Mouse (Mus musculus) layer of hippocampus, adult 6 months (tissue): Measurements from ENCODE around the gene Wfdc9. TPM values are rescaled to one million over a fixed set of nuclear protein-coding genes. Genes with fewer than 3 reads are reported as not detected.

Experiments
- long read RNA-seq, 2 experiments: library from polyadenylated mRNA; unstranded; transcript quantifications; one replicate each; pipeline ENCODE4 v2.0.0; 2019 to 2020
- polyA plus RNA-seq: library from polyadenylated mRNA; unstranded; fragments of <200 nt; fragmentation: Nextera tagmentation; gene quantifications from 2 replicates; pipeline ENCODE4 v1.2.3, GENCODE M21; 2021

Gene Wfdc9
- not detected in 2 replicates for polyA plus RNA-seq
- long read RNA-seq, experiment 1: 0 reads
- long read RNA-seq, experiment 2: 0 reads

GRCm38 (mm10) chr2:164656483-164656882 lies at the start of gene Wfdc9:
Wfdc9 (minus strand) TSS chr2:164656583.

GRCm38 (mm10) chr2:164698201-164698600 lies 41.8 kb upstream of the Wfdc9 start, which contains the start of gene Spint4:
Spint4 (plus strand) TSS chr2:164698501.

GRCm38 (mm10) chr2:164684807-164685206 lies 28.4 kb upstream of the Wfdc9 start, which contains the start of gene Wfdc13:
Wfdc13 (plus strand) TSS chr2:164685107.

DNA sequence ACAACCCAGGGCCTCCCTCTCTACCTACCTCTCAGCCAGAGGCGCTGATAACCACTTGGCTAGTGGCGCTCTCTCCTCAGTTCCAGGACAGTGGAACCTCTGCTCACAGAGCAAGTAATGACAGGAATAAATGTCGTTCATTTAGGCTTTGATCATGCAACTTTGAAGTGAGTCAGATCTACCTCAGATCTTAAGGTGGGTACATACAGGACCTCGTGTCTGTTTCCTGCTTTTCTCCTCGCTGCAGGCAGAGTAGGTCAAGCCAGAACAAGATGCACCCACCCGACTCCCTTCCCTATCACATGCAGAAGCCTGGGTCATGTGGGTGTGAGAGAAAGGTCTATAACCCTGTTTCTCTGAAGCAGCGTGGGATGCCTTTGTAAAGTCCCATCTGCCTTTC lies 17.6 kb upstream of the Wfdc9 start, which contains the start of gene Wfdc11:
Gene Wfdc11 (minus strand): TSS at position 101 of the 400 bp plus-strand sequence.

GRCm38 (mm10) chr2:164655858-164656257 lies 525 bp downstream of the Wfdc9 start, which contains the start of gene Wfdc10:
Wfdc10 (plus strand) TSS chr2:164656046.

DNA sequence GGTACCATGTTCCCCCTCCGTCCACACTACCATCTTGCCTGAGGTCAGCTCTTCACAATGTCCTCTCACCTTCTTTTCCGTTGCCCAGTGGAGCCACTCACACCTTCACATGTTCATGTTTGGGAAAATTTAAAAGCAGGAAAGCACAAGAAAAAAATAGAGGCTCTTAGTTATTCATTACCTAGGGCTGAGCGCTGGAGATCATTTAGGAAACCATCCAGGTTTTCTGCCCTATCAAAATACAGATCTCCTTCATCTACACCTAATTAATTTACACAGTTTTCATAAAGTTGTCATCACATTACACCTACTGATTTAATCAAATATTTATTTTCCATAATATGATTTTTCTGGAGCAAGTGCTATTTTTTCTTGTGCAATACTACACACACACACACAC lies 17.7 kb downstream of the Wfdc9 start, which contains the start of gene Wfdc16:
Gene Wfdc16 (minus strand): TSS at position 101 of the 400 bp plus-strand sequence.

GRCm38 (mm10) chr2:164613471-164613870 lies 42.9 kb downstream of the Wfdc9 start, which contains the start of the genes Wfdc6b and Wfdc8:
Wfdc6b (plus strand) TSS chr2:164613522.
Wfdc8 (minus strand) TSS chr2:164613626.

Other genes starting within 250 kb of the Wfdc9 start
- gene Sdc4, start 212.7 kb downstream of the Wfdc9 start, polyA plus RNA-seq: 189 and 290 TPM in 2 replicates
- 122 and 133 TPM in 2 replicates for gene Sys1, start 199.6 kb downstream of the Wfdc9 start, polyA plus RNA-seq
- gene Gm20458, start 195.6 kb downstream of the Wfdc9 start, polyA plus RNA-seq: 8.3 and 10.1 TPM in 2 replicates
- gene Trp53tg5, start 182.9 kb downstream of the Wfdc9 start, polyA plus RNA-seq: not detected in 2 replicates
- 184 and 200 TPM in 2 replicates for gene Dbndd2, start 170.5 kb downstream of the Wfdc9 start, polyA plus RNA-seq
- gene Pigt, start 159.1 kb downstream of the Wfdc9 start, polyA plus RNA-seq: 48.8 and 68.4 TPM in 2 replicates
- gene Wfdc2, start 94.2 kb downstream of the Wfdc9 start, polyA plus RNA-seq: 0.52 and 8.3 TPM in 2 replicates
- gene Spint3, start 83.1 kb downstream of the Wfdc9 start, polyA plus RNA-seq: not detected in 2 replicates
- gene Wfdc6a, start 71.1 kb downstream of the Wfdc9 start, polyA plus RNA-seq: not detected in 2 replicates
- not detected in 2 replicates for gene Eppin, start 63.0 kb downstream of the Wfdc9 start, polyA plus RNA-seq
- not detected in 2 replicates for gene Wfdc6b, start 43.1 kb downstream of the Wfdc9 start, polyA plus RNA-seq
- not detected in 2 replicates for gene Wfdc8, start 43.0 kb downstream of the Wfdc9 start, polyA plus RNA-seq
- not detected in 2 replicates for gene Wfdc16, start 17.8 kb downstream of the Wfdc9 start, polyA plus RNA-seq
- not detected in 2 replicates for gene Wfdc10, start 537 bp downstream of the Wfdc9 start, polyA plus RNA-seq
- not detected in 2 replicates for gene Wfdc11, start 17.5 kb upstream of the Wfdc9 start, polyA plus RNA-seq
- not detected in 2 replicates for gene Wfdc13, start 28.5 kb upstream of the Wfdc9 start, polyA plus RNA-seq
- not detected in 2 replicates for gene Spint4, start 41.9 kb upstream of the Wfdc9 start, polyA plus RNA-seq
- not detected in 2 replicates for gene Spint5, start 58.7 kb upstream of the Wfdc9 start, polyA plus RNA-seq
- gene Wfdc3, start 89.3 kb upstream of the Wfdc9 start, polyA plus RNA-seq: 3.3 and 3.5 TPM in 2 replicates
- gene Dnttip1, start 89.4 kb upstream of the Wfdc9 start, polyA plus RNA-seq: 4.1 and 5.2 TPM in 2 replicates
- gene Ube2c, start 113.3 kb upstream of the Wfdc9 start, polyA plus RNA-seq: 0.83 and 0.95 TPM in 2 replicates
- gene Tnnc2, start 123.4 kb upstream of the Wfdc9 start, polyA plus RNA-seq: not detected in 2 replicates
- 39.6 and 48.3 TPM in 2 replicates for gene Snx21, start 129.2 kb upstream of the Wfdc9 start, polyA plus RNA-seq
- gene Acot8, start 148.3 kb upstream of the Wfdc9 start, polyA plus RNA-seq: 19.2 and 21.1 TPM in 2 replicates
- gene Zswim3, start 148.5 kb upstream of the Wfdc9 start, polyA plus RNA-seq: 10.3 and 10.8 TPM in 2 replicates
- 26.3 and 29.5 TPM in 2 replicates for gene Zswim1, start 166.1 kb upstream of the Wfdc9 start, polyA plus RNA-seq
- not detected in 2 replicates for gene Spata25, start 172.0 kb upstream of the Wfdc9 start, polyA plus RNA-seq
- gene Ctsa, start 176.3 kb upstream of the Wfdc9 start, polyA plus RNA-seq: 131 and 133 TPM in 2 replicates
- gene Neurl2, start 176.9 kb upstream of the Wfdc9 start, polyA plus RNA-seq: 5.4 and 5.6 TPM in 2 replicates
- gene Pltp, start 201.1 kb upstream of the Wfdc9 start, polyA plus RNA-seq: 123 and 144 TPM in 2 replicates
- gene Pcif1, start 222.7 kb upstream of the Wfdc9 start, polyA plus RNA-seq: 84.4 and 85.2 TPM in 2 replicates